Comparison of ENCODE assay signal across 28 mouse cellular contexts in genomic region chr10:27249741-27250140, GRCm38 (mm10).
A peak's percentile ranks its signal among the peaks of the same experiment; 100 is the strongest.
DNase-seq lines count a peak whose midpoint lies in the region; ATAC-seq and TF ChIP-seq lines count a peak whose summit lies in the region.
"Had no signal": no experiment of that assay in that cellular context is flagged by ENCODE, and none has a peak within 500 bp of the region (broad histone marks: within the 10 kb centered on the region; RNA-seq: fewer than 3 reads in every experiment).

No protein-coding gene starts in this region.

- H3K4me1 ChIP-seq in forebrain, postnatal 0 days (ENCODE audit: insufficient read depth) = no peaks in the 10 kb centered on the region
- H3K4me1 ChIP-seq in hindbrain, embryonic 14.5 days (replicated peaks; ENCODE audit: control insufficient read depth, insufficient read depth, low read length) = no peaks in the 10 kb centered on the region
- H3K4me1 ChIP-seq: forebrain, embryonic 12.5 days; forebrain, embryonic 15.5 days; heart, embryonic 12.5 days; heart, embryonic 15.5 days; hindbrain, embryonic 10.5 days; hindbrain, embryonic 13.5 days had no signal

- no peaks in the 10 kb centered on the region for H3K9me3 ChIP-seq in forebrain, postnatal 0 days (ENCODE audit: low read length)
- H3K9me3 ChIP-seq in hindbrain, embryonic 14.5 days (ENCODE audit: control insufficient read depth, low read length) = 0 out of 2 replicates have a peak, but pooled peaks cover 3% of the 10 kb centered on the region
- H3K9me3 ChIP-seq: forebrain, embryonic 12.5 days; forebrain, embryonic 15.5 days; G1E; heart, embryonic 12.5 days; heart, embryonic 15.5 days; hindbrain, embryonic 10.5 days; hindbrain, embryonic 13.5 days had no signal

- H3K27me3 ChIP-seq in forebrain, postnatal 0 days (ENCODE audit: insufficient read depth, low read length) = no peaks in the 10 kb centered on the region
- no peaks in the 10 kb centered on the region for H3K27me3 ChIP-seq in hindbrain, embryonic 14.5 days (ENCODE audit: control insufficient read depth, insufficient read depth, low read length)
- H3K27me3 ChIP-seq: CH12.LX; forebrain, embryonic 12.5 days; forebrain, embryonic 15.5 days; heart, embryonic 12.5 days; heart, embryonic 15.5 days; hindbrain, embryonic 13.5 days had no signal

- peak; percentile 84 for DNase-seq in 3T3-L1 (ENCODE audit: low read depth, low spot score)
- DNase-seq in NIH3T3 (ENCODE audit: low read depth) = peak; percentile 74
- peak; percentile 21 for DNase-seq in fibroblast of lung, adult 2 months (ENCODE audit: low read depth)
- no peak for DNase-seq in retina, embryonic 14.5 days (ENCODE audit: low spot score)
- DNase-seq in forebrain, postnatal 0 days = no peak
- no peak for DNase-seq in hindbrain, embryonic 14.5 days (ENCODE audit: low spot score)
- DNase-seq: adrenal gland, postnatal 10 days; adrenal gland, postnatal 36 days; cerebellum, adult 18-20 months; cerebellum, adult 9-10 months; cerebellum, postnatal 14 days; gastrocnemius, adult 2 months; gastrocnemius, postnatal 25 days; heart, adult 18-20 months; heart, postnatal 10 days; heart, postnatal 36 days; kidney, adult 2 months had no signal

- no peak overlapping the region for H3K4me2 ChIP-seq in forebrain, postnatal 0 days (ENCODE audit: low read depth)
- H3K4me2 ChIP-seq in hindbrain, embryonic 14.5 days (replicated peaks) = no peak overlapping the region
- H3K4me2 ChIP-seq: forebrain, embryonic 12.5 days; forebrain, embryonic 15.5 days; heart, embryonic 12.5 days; heart, embryonic 15.5 days; hindbrain, embryonic 13.5 days had no signal

- WGBS in forebrain, postnatal 0 days = 98% methylated on average over 1 of the region's 1 CpGs
- 97% methylated on average over 1 of the region's 1 CpGs for WGBS in hindbrain, embryonic 14.5 days

- no peak overlapping the region for H3K9ac ChIP-seq in forebrain, postnatal 0 days
- no peak overlapping the region for H3K9ac ChIP-seq in hindbrain, embryonic 14.5 days
- H3K9ac ChIP-seq: forebrain, embryonic 12.5 days; forebrain, embryonic 15.5 days; heart, embryonic 12.5 days; heart, embryonic 15.5 days; hindbrain, embryonic 13.5 days had no signal

- ATAC-seq in forebrain, postnatal 0 days = no peak
- ATAC-seq in hindbrain, embryonic 14.5 days (ENCODE audit: low FRiP score) = no peak
- ATAC-seq: forebrain, embryonic 15.5 days; hindbrain, postnatal 0 days; inflammation-experienced regulatory T-cells, adult 6 months; intestine, postnatal 0 days had no signal

- no peaks in the 10 kb centered on the region for H3K36me3 ChIP-seq in forebrain, postnatal 0 days (ENCODE audit: insufficient read depth)
- no peaks in the 10 kb centered on the region for H3K36me3 ChIP-seq in hindbrain, embryonic 14.5 days (replicated peaks; ENCODE audit: control insufficient read depth, insufficient read depth)
- H3K36me3 ChIP-seq: forebrain, embryonic 12.5 days; forebrain, embryonic 15.5 days; G1E; heart, embryonic 12.5 days; heart, embryonic 15.5 days; hindbrain, embryonic 10.5 days; hindbrain, embryonic 13.5 days had no signal

- TF ChIP-seq CTCF in forebrain, postnatal 0 days (IDR thresholded peaks at IDR 0.05; ENCODE audit: low read depth) = no peak

- H3K27ac ChIP-seq in forebrain, postnatal 0 days (ENCODE audit: low read depth, low read length) = no peak overlapping the region
- no peak overlapping the region for H3K27ac ChIP-seq in hindbrain, embryonic 14.5 days
- H3K27ac ChIP-seq: forebrain, embryonic 12.5 days; forebrain, embryonic 15.5 days; gastrocnemius, adult 2 months; heart, embryonic 15.5 days; hindbrain, embryonic 10.5 days; hindbrain, embryonic 13.5 days; hindbrain, postnatal 0 days had no signal

- H3K4me3 ChIP-seq in forebrain, postnatal 0 days (ENCODE audit: low read depth, low read length) = no peak overlapping the region
- H3K4me3 ChIP-seq in hindbrain, embryonic 14.5 days (replicated peaks; ENCODE audit: low read length) = no peak overlapping the region
- H3K4me3 ChIP-seq: forebrain, embryonic 12.5 days; forebrain, embryonic 15.5 days; gastrocnemius, adult 2 months; heart, embryonic 12.5 days; heart, embryonic 15.5 days; hindbrain, embryonic 10.5 days; hindbrain, embryonic 13.5 days had no signal

Comparison
In these comparisons a context has a peak if more than half of its experiments do, and no peak if none do; other contexts are left out.
1. DNase-seq: peak in 3T3-L1 (single experiment), NIH3T3 (single experiment) and fibroblast of lung, adult 2 months (single experiment); none in retina, embryonic 14.5 days (single experiment), forebrain, postnatal 0 days (single experiment) and hindbrain, embryonic 14.5 days (single experiment).